Mouse (Mus musculus) limb, embryonic 11.5 days (tissue): Measurements from ENCODE around the gene Clcn1. TPM values are rescaled to one million over a fixed set of nuclear protein-coding genes. Genes with fewer than 3 reads are reported as not detected.

ENCODE experiments used
- ATAC-seq: fragments of 200-750 bp; cut with Nextera tagmentation; 2 replicates; pipeline ENCODE4 v1.8.0; 2017; ENCODE audit warnings: low read depth; ENCODE audit not compliant: insufficient number of reproducible peaks, low FRiP score, low TSS enrichment
- DNase-seq: peaks from one replicate; pipeline ENCODE4 v3.0.0-alpha.2; 2015; ENCODE audit warnings: low spot score
- H3K27ac ChIP-seq: fragments of 300-500 bp; sonication (generic); replicated peaks from 2 replicates; pipeline ENCODE4 v1.5.1; 2014; ENCODE audit warnings: low read depth, mild to moderate bottlenecking, low read length
- H3K27me3 ChIP-seq: fragments of 300-500 bp; sonication (generic); 2 replicates; pipeline ENCODE4 v1.6.1; 2014; ENCODE audit warnings: mild to moderate bottlenecking, low read length, mixed read lengths; ENCODE audit not compliant: control insufficient read depth, insufficient read depth
- H3K36me3 ChIP-seq: fragments of 300-500 bp; sonication (generic); 2 replicates; pipeline ENCODE4 v1.6.1; 2014; ENCODE audit warnings: mild to moderate bottlenecking, low read length, moderate library complexity, mixed read lengths; ENCODE audit not compliant: control insufficient read depth, insufficient read depth
- H3K4me1 ChIP-seq: fragments of 300-500 bp; sonication (generic); 2 replicates; pipeline ENCODE4 v1.6.1; 2014; ENCODE audit warnings: low read length, mixed read lengths; ENCODE audit not compliant: control insufficient read depth, insufficient read depth
- H3K4me2 ChIP-seq: fragments of 300-500 bp; sonication (generic); 2 replicates; pipeline ENCODE4 v1.6.1; 2014; ENCODE audit warnings: low read depth, mild to moderate bottlenecking, moderate library complexity; ENCODE audit not compliant: severe bottlenecking
- H3K4me3 ChIP-seq: fragments of 300-500 bp; sonication (generic); 2 replicates; pipeline ENCODE4 v1.5.1; 2014; ENCODE audit warnings: low read depth, low read length
- H3K9ac ChIP-seq: fragments of 300-500 bp; sonication (generic); 2 replicates; pipeline ENCODE4 v1.6.1; 2014; ENCODE audit warnings: mild to moderate bottlenecking, low read length
- H3K9me3 ChIP-seq: fragments of 300-500 bp; sonication (generic); 2 replicates; pipeline ENCODE4 v1.6.1; 2016; ENCODE audit warnings: low read length; ENCODE audit not compliant: control insufficient read depth
- whole genome bisulfite sequencing: fragments of 180-500 bp; shearing (Covaris S2); extraction: QIAGEN DNeasy Blood & Tissue Kit; methylation state at CpG from one replicate; pipeline ENCODE4 v1.1.7; 2014; 5-methylcytosine and 5-hydroxymethylcytosine counted together
- polyA plus RNA-seq: library from polyadenylated mRNA; unstranded; fragments of >200 nt; fragmentation: Nextera tagmentation; extraction: Ambion mirVana; gene quantifications from 2 replicates; pipeline ENCODE4 v1.2.1, GENCODE M21; 2014

The Clcn1 gene
- polyA plus RNA-seq, 1 experiment from 2014 or later, result 0.69 TPM

- 18% methylated on average over 11 of the region's 11 CpGs for WGBS
- ATAC-seq, result no peak; the same call in 1 of the 2 replicates
- no peak overlapping the region for H3K4me3 ChIP-seq
Measured at GRCm38 (mm10) chr6:42257303-42257863, 29.1 kb upstream of the Clcn1 start.

GRCm38 (mm10) chr6:42260430-42260829, 26.1 kb upstream of the Clcn1 start:
- Histone ChIP-seq H3K4me1 (no peaks in the 10 kb centered on the region), H3K27me3 (no peaks in the 10 kb centered on the region), H3K9me3 (no peaks in the 10 kb centered on the region), H3K4me2 (no peak overlapping the region), H3K9ac (no peak overlapping the region), H3K4me3 (no peak overlapping the region), H3K36me3 (no peaks in the 10 kb centered on the region), H3K27ac (no peak overlapping the region)
- ATAC-seq (no peak), DNase-seq (no peak)
- 64% methylated on average over 6 of the region's 6 CpGs for WGBS

More at GRCm38 (mm10) chr6:42257303-42257863, 29.1 kb upstream of the Clcn1 start:
- peak; percentile 61 for DNase-seq
- H3K27me3 ChIP-seq, result no peaks in the 10 kb centered on the region
- H3K36me3 ChIP-seq, result no peaks in the 10 kb centered on the region
- H3K9ac ChIP-seq, result no peak overlapping the region
- H3K9me3 ChIP-seq, result no peaks in the 10 kb centered on the region
- no peak overlapping the region for H3K4me2 ChIP-seq
- no peak overlapping the region for H3K27ac ChIP-seq
- H3K4me1 ChIP-seq, result no peaks in the 10 kb centered on the region

DNA sequence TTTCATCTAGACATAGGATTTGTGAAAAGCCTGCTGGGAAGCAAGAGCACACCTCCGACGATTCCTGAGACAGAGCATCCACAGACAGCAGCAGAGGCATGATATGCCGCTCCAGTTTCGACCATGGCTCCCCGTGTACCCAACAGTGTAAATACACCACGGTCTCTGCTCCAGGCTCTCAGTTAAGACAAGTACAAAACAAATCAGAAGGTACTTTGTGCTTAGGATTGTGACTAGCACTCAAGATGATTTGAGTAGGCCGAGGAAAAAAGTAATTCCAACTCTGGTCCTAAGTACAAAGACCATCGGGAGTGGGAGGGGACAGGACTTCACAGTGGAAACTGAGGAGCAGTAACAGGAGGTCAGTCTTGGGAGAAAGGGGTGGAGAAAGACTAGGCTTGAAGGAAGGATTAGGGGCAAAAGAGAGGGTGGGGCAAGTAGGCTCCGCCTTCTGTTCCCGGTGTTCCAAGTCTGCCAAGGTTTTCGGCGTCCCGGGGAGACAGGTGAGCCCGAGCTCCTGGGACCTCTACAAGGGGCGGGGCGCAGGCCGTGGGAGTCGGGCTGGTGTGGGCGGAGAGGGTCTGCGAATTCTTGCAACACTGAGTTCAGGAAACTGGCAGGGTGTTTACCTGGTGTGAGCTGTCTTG, 24.8 kb upstream of the Clcn1 start, which contains the start of gene Tmem139:
TSS of gene Tmem139 (plus strand) at position 447 of the 647 bp plus-strand sequence.
- H3K27ac ChIP-seq, result no peak within 1 kb of the TSS
- peak within 1 kb of the TSS; percentile 15; the same call in 1 of the 2 replicates for H3K4me3 ChIP-seq
- peak within 1 kb of the TSS; percentile 52; the same call in 1 of the 2 replicates for H3K9ac ChIP-seq
- no peak for ATAC-seq
- DNase-seq, result no peak
- peak within 1 kb of the TSS; percentile 29 for H3K4me2 ChIP-seq
- no peaks in the 10 kb centered on the region for H3K36me3 ChIP-seq
- WGBS, result 11% methylated on average over 20 of the region's 20 CpGs
- no peaks in the 10 kb centered on the region for H3K9me3 ChIP-seq
- no peaks in the 10 kb centered on the region for H3K27me3 ChIP-seq
- H3K4me1 ChIP-seq, result no peaks in the 10 kb centered on the region

GRCm38 (mm10) chr6:42264626-42265312, 21.7 kb upstream of the Clcn1 start, which contains the start of gene Casp2:
Gene Casp2, plus strand, starts transcription at chr6:42264985.
- Histone ChIP-seq H3K27me3 (no peaks in the 10 kb centered on the region), H3K9me3 (no peaks in the 10 kb centered on the region), H3K4me3 (peak within 1 kb of the TSS; percentile 56), H3K36me3 (peaks cover 12% of the 10 kb centered on the region; the same call in 1 of the 2 replicates), H3K27ac (peak within 1 kb of the TSS; percentile 68), H3K4me1 (no peaks in the 10 kb centered on the region), H3K4me2 (peak within 1 kb of the TSS; percentile 61), H3K9ac (peak within 1 kb of the TSS; percentile 91)
- peak; percentile 97 for DNase-seq
- ATAC-seq, result peak; percentile 99
- under 1% methylated on average over 43 of the region's 51 CpGs for WGBS

- H3K36me3 ChIP-seq, result peaks cover 12% of the 10 kb centered on the region; the same call in 1 of the 2 replicates
- H3K4me1 ChIP-seq, result no peaks in the 10 kb centered on the region
- WGBS, result under 1% methylated on average over 21 of the region's 21 CpGs
- H3K9ac ChIP-seq, result peak overlapping the region; percentile 91
- DNase-seq (peak; percentile 49), ATAC-seq (no peak)
- H3K9me3 ChIP-seq, result no peaks in the 10 kb centered on the region
- no peaks in the 10 kb centered on the region for H3K27me3 ChIP-seq
- H3K4me2 ChIP-seq, result peak overlapping the region; percentile 61
- peak overlapping the region; percentile 68 for H3K27ac ChIP-seq
- H3K4me3 ChIP-seq, result peak overlapping the region; percentile 56
Measured at GRCm38 (mm10) chr6:42265391-42266330, 20.8 kb upstream of the Clcn1 start.

- Histone ChIP-seq H3K4me3 (no peak overlapping the region), H3K36me3 (peaks cover 22% of the 10 kb centered on the region; the same call in 1 of the 2 replicates), H3K4me2 (no peak overlapping the region), H3K9ac (no peak overlapping the region), H3K27ac (no peak overlapping the region), H3K27me3 (no peaks in the 10 kb centered on the region), H3K9me3 (no peaks in the 10 kb centered on the region), H3K4me1 (no peaks in the 10 kb centered on the region)
- no peak for ATAC-seq
- no peak for DNase-seq
Measured at GRCm38 (mm10) chr6:42270817-42271216, 15.7 kb upstream of the Clcn1 start.

GRCm38 (mm10) chr6:42276151-42276550, 10.3 kb upstream of the Clcn1 start:
- Histone ChIP-seq H3K4me2 (no peak overlapping the region), H3K4me1 (no peaks in the 10 kb centered on the region), H3K9me3 (no peaks in the 10 kb centered on the region), H3K27ac (no peak overlapping the region), H3K27me3 (no peaks in the 10 kb centered on the region), H3K9ac (no peak overlapping the region), H3K4me3 (no peak overlapping the region), H3K36me3 (peaks cover 28% of the 10 kb centered on the region; the same call in 1 of the 2 replicates)
- ATAC-seq (no peak), DNase-seq (no peak)
- 78% methylated on average over 2 of the region's 2 CpGs for WGBS
